Mouse (Mus musculus) thymus, postnatal 14 days (tissue): Measurements from ENCODE around the gene Igfbp2.

ENCODE experiments used
- DNase-seq: peaks from one replicate; pipeline ENCODE4 v3.0.0; 2021

Igfbp2 gene

GRCm38 (mm10) chr1:72815616-72816015 is 8.7 kb upstream of the Igfbp2 start:
- no peak for DNase-seq

- no peak for DNase-seq
Measured at GRCm38 (mm10) chr1:72819995-72820394, 4.3 kb upstream of the Igfbp2 start.

GRCm38 (mm10) chr1:72822893-72823292 is 1.4 kb upstream of the Igfbp2 start:
- no peak for DNase-seq

- DNase-seq, result no peak
Measured at GRCm38 (mm10) chr1:72824707-72825101, 401 bp downstream of the Igfbp2 start.

- DNase-seq, result no peak
Measured at GRCm38 (mm10) chr1:72825286-72825685, 983 bp downstream of the Igfbp2 start.

GRCm38 (mm10) chr1:72825921-72826320 is 1.6 kb downstream of the Igfbp2 start:
- no peak for DNase-seq

GRCm38 (mm10) chr1:72826446-72826845 is 2.1 kb downstream of the Igfbp2 start:
- DNase-seq, result no peak

GRCm38 (mm10) chr1:72826931-72827330 is 2.6 kb downstream of the Igfbp2 start:
- DNase-seq, result no peak

GRCm38 (mm10) chr1:72827411-72828315 is 3.4 kb downstream of the Igfbp2 start:
- no peak for DNase-seq

GRCm38 (mm10) chr1:72828843-72829242 is 4.5 kb downstream of the Igfbp2 start:
- no peak for DNase-seq

- DNase-seq, result no peak
Measured at GRCm38 (mm10) chr1:72830485-72830884, 6.2 kb downstream of the Igfbp2 start.

- DNase-seq, result no peak
Measured at GRCm38 (mm10) chr1:72832715-72833153, 8.4 kb downstream of the Igfbp2 start.

- no peak for DNase-seq
Measured at GRCm38 (mm10) chr1:72833563-72833962, 9.3 kb downstream of the Igfbp2 start.

- no peak for DNase-seq
Measured at GRCm38 (mm10) chr1:72839356-72839755, 15.1 kb downstream of the Igfbp2 start.

GRCm38 (mm10) chr1:72839791-72840190 is 15.5 kb downstream of the Igfbp2 start:
- DNase-seq, result no peak

- DNase-seq, result no peak
Measured at GRCm38 (mm10) chr1:72842666-72843459, 18.6 kb downstream of the Igfbp2 start.

- no peak for DNase-seq
Measured at GRCm38 (mm10) chr1:72844675-72845074, 20.4 kb downstream of the Igfbp2 start.

GRCm38 (mm10) chr1:72847849-72848380 is 23.6 kb downstream of the Igfbp2 start:
- DNase-seq, result no peak

GRCm38 (mm10) chr1:72849037-72849436 is 24.7 kb downstream of the Igfbp2 start:
- DNase-seq, result no peak

- DNase-seq, result no peak
Measured at GRCm38 (mm10) chr1:72853759-72854158, 29.5 kb downstream of the Igfbp2 start.

- DNase-seq, result no peak
Measured at GRCm38 (mm10) chr1:72854337-72855237, 30.3 kb downstream of the Igfbp2 start.

GRCm38 (mm10) chr1:72855729-72856128 is 31.4 kb downstream of the Igfbp2 start:
- DNase-seq, result no peak
